Mouse (Mus musculus) neutrophil, adult 5-6 weeks (primary cell): ENCODE measurements around the gene Tbc1d16. TPM values are rescaled to one million over a fixed set of nuclear protein-coding genes. Genes with fewer than 3 reads are reported as not detected.

Experiments used
- ATAC-seq: fragments of 151-379, 151-347 bp; 2 replicates; pipeline ENCODE4 v1.8.0; 2017; ENCODE audit warnings: mild to moderate bottlenecking, moderate TSS enrichment; ENCODE audit not compliant: insufficient number of reproducible peaks, poor library complexity, low FRiP score, severe bottlenecking; ENCODE audit errors: extremely low read depth
- total RNA-seq: library from RNA; stranded (forward); fragments of 200-1000 nt; gene quantifications from 2 replicates; pipeline ENCODE4 v1.2.3, GENCODE M21; 2017

Gene Tbc1d16
- total RNA-seq, 1 experiment from 2014 or later, result 0.23 TPM

DNA sequence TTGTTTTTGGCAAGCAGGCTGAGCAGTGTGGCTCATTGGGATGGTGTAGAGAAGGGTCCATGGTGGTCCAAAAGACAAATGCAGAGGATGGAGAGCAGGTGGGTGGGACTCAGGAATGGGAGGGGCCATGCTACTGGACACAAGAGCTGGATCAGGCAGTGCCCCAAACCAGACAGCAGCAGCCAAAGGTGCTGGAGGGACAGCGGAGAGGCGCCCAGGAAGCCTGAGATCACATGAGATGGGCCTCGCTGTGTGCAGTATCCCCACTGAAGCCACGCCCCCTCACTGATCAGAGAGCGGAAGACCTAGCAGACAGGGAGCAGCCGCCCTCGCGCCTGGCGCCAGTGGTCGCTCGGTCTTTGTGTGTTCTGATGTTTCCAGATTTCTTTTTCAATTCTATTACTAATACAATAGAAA, 10.0 kb upstream of the Tbc1d16 start:
- ATAC-seq, result peak; percentile 65

DNA sequence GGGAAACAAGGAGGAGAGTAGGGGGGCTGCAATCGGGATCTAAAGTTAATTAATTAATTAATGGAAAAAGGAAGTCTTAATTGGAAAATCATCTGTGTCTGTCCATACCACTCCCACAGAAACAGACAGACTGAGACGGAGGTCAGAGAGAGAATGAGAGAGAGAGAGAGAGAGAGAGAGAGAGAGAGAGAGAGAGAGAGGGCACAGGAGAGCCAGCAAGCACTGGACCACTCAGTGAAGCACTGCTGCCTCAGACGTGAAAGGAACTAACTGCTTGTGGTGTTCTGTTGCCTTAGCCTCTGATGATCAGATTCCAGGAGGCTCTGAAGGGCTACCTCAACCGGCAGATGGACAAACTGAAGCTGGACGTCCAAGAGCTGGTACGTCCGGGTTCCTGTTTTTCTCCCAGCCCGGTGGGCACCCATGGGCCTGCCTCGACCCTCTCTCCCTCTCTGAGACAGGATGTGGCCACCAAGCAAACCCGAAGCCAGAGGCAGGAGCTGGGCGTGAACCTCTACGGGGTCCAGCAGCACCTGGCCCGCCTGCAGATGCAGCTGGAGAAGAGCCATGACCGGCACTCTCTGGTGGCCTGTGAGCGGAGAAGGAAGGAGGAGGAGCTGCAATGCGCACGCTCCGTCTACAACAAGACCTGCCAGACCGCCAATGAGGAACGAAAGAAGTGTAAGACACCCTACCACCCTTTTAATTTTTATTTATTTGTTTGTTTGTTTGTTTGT, 9.4 kb upstream of the Tbc1d16 start:
- peak; percentile 45 for ATAC-seq

DNA sequence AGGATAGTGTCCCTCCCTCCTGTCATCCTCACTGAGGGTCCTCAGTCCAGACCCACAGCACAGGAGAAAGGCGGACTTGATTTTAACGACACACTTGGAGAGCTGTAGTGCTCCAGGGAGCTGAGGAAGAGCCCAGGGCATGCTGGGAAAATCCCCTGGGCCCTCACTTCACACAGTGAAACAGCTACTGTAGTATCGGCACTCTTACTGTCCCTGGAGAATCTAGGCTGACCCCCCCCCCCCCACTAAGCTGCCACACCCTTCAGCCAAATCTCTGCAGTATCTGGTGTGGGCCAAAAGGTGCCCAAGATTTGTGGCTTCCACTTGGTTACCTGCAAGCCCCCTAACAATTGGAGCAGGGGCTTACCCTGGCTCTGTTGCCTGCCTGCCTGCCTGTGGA, 8.7 kb upstream of the Tbc1d16 start:
- no peak for ATAC-seq

DNA sequence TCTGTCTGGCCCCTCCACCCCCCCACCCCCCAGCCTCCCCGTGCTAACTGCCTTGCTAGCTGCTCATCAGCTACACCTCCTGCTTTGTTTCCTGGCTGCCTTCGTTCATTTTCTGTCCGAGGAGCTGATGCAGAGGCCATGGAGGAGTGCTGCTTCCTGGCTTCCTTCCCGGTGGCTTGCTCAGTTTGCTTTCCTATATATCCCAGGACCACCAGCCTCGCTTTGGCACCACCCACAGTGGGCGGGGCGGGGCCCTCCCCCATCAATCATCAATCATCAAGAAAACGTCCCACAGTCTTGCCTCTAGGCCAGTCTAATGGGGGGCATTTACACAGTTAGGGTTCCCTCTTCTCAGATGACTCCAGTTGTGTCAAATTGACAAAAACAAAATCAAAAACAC, 8.1 kb upstream of the Tbc1d16 start:
- no peak for ATAC-seq

DNA sequence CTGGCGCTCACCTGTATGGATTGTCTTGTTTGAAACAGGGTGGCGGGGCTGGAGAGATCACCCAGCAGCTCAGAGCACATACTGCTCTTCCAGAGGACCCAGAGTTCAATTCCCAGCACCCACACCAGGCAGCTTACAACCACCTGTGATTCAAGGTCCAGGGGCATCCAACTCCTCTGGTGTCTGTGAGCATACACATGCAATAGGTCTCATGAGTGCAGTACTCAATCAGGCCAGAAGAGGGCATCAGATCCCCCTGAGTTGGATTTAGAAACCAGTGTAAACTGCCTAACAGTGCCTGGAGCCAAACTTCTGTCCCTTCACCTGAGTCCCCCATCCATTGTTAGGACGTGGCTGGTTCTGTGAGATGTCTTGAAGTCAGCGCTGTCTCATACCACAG, 7.3 kb upstream of the Tbc1d16 start:
- no peak for ATAC-seq

DNA sequence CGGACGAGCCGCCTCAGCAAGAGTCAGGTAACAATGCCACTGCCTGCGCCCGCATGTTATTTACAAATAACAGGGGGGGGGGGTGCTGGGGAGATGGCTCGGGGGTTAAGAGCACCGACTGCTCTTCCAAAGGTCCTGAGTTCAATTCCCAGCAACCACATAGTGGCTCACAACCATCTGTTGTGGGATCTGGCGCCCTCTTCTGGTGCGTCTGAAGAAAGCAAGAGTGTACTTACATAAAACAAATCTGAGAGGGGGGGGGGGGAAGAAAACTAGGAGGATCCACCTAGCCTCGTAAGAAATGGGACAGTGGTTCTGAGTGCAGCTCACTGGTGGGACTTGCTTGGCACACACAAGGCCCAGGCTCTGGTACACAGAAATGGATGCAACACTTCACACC, 6.5 kb upstream of the Tbc1d16 start:
- no peak for ATAC-seq

DNA sequence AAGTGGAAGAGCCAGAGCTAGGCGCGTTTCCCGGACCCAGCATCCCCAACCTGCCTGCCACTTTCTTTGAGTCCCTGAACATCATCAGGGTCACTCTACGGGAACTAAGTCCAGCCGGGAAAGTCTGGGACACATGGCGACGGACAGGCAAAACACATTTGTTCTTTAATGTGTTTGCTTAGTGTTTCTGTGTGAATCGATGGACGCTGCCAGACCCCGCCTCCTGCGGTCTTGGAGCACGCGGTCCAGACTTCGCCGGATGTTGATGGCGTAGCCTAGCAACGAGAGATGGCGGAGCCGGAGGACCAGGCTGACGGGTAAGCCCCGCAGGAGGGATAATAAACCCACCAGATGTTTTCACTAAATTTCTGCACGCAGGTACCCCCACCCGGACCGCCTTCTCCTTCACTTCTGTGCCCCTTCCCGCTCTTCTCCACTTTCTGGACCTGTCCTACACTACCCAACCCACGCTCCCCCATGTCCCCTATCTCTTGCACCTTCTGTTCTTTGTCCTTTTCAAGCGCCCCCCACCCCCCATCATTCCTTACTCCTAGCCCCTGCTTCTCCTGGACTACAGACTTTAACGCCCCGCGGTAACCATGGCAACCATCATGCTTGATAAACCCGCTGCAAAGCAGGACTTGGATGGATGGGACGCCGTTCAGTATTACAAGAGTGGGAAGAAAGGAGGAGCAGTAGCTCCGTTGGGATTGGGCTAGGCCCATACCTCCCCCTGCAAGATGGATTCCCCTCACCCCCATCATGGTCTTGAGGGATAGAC, 737 bp upstream of the Tbc1d16 start:
- ATAC-seq, result peak; percentile 51

DNA sequence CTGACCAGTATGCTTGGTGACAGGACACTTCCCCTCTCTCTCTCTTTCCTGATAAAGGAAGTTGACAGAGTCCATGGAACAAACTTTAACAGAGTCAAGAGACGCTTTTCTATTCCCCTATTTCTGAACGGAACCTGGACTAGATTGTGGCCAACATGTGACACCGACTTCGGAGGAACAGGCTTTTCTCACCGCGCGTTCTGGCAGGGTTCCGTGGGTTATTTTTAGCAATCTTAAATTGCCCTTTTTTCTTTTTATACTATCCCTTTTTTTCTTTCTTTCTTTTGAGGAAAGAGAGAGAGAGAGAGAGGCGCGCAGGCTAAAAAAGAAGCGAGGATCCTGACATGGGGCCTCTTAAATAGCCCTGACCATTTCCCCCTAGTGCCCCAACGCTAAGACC, 708 bp downstream of the Tbc1d16 start:
- no peak for ATAC-seq

DNA sequence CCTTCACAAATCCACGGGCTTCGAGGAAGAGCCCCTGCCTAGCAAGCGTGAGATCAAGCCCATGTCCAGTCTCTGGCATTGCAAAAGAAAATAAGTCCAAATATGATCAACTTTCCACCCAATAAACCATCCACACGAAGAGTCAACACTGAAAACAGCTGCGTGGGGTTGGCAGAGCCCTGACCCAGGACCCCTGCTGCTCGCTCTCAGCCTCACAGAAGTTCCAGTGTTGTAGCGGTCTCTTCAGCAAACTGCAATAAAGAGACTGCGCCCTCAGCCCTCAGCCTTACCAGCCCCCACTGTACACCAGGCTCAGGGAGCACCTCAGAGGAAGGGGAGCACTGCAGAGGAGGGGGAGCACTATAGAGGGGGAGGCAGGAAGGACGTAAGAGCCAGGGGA, 2.7 kb downstream of the Tbc1d16 start:
- no peak for ATAC-seq

DNA sequence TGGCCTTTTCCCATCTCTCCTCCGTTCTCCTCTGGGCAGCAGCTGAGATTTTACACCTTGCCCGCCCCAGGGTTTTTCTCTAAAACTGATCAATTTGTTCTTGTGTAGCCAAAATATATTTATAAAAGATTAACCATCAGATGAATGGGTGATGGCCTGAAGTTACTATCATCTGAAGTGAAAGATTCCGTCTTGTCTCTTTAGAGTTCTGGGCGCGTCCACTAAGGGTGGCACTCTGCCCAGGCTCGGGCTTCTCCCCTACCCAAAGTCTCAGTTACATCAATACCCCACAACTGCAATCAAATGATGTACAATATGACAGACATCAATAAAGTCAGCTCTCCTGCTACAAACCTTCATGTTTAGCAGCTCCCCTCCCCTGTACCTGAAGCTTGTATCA, 3.4 kb downstream of the Tbc1d16 start:
- no peak for ATAC-seq

DNA sequence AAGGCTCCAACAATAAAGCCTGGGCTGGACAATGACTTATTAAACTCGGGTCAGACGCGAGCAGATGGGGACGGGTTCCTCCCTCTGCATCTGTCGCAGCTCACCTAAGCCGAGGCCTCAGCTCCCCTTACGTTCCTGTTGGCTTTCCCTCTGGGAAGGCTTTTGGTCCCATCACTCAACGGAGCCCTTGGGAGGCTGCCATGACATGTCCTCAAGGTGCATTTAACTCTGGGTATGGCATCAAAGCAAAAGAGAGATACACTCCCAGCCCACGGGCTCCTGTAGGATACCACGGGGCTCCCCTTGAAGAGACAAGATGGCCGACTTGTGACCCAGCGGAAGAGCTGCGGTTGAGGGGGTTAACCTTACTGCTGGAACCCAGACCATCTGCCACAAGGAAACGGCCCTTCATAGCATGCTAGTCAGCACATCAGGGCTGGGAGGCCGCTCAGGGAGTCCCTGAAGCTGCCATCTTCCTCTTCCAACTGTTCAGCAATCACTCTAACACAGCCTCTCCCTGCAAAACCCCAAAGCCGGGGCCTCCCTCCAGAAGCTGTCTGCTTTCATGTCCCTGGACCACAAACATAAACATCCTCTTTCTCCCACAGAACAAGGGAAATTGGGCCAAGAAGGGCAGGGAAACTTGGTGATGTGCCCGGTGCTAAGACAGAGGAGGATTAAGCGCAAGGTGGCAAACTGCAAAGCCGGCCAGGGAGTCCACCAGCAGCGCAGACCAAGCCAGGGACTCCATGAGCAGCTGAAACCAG, 5.0 kb downstream of the Tbc1d16 start:
- no peak for ATAC-seq

DNA sequence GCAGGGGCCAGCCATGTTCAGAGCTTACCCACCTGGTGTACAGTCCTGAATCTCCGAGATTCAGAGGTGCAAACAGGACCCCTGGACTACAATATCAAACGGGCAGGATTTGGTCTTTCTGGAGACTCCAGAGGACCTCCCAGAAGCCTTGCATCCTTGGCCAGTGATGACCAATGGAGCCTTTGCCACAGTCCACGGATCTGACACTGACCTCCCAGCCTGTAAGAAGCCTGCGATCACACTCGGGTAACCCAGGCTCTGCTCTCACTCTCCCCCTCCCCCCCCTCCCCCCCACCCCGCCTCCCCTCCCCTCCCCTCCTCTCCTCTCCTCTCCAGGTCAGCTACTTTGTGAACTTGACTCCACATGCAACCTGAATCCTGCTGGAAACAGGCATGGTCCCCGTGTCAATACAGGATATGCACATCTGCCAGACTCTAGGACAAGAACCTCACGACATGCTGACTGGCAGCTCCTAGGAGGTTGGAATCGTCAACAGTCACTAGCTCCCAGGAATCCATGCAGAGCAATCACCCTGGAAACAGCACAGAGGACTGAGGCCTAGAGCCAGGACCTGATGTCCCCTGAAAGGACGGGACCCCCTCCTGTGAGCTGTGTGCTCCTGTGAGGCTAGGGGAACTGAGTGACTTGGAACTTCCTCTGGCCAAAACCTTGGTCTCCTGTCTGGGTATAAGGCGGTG, 6.3 kb downstream of the Tbc1d16 start:
- no peak for ATAC-seq

DNA sequence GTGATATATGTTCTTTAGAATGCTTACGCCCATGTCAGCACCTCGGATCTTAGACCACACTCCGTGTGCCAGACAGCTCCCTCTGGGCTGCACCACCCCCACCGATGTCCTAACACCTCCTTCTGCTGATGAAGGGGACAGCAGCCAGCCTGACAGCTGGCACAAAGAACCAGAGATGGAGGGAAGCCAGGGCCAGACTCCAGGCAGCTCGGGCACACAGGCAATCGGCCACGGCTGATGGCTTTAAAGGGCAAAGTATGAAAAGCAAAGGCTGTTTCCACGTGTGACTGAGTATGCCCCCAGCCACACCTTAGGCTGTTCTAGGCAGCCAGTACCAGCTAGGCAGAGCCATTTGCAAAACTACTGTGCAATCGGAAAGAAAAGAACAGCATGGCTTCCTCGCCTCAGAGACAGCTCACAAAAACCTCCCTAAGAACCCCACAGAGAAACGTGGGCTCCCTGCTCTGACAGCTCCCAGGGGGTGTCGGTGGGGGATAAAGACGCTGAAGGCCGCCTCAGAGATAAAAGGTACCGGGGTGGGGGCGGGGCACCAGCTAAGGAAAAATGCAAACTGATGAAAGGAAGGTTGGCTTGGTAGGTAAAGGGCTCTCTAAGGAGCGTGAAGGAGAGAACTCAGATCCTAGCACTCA, 8.4 kb downstream of the Tbc1d16 start:
- ATAC-seq, result no peak

DNA sequence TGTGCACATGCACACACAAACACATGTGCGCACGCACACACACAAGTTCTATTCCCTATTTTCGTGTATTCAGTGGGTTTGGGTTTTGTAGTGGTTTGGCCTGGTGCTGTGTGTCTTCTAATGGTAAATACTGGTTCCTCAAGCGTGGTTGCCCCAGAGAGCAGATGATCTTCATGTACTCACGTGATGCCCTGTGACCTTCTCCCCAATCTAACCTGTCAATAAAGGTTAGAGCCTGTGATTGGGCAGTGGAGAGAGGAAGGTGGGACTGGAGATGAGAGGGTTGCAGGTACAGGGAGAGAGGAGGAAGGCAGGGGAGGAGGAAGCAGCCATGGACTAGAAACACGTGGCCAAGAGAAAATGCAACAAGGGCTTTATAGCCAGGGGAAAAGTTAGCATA, 10.4 kb downstream of the Tbc1d16 start:
- no peak for ATAC-seq

DNA sequence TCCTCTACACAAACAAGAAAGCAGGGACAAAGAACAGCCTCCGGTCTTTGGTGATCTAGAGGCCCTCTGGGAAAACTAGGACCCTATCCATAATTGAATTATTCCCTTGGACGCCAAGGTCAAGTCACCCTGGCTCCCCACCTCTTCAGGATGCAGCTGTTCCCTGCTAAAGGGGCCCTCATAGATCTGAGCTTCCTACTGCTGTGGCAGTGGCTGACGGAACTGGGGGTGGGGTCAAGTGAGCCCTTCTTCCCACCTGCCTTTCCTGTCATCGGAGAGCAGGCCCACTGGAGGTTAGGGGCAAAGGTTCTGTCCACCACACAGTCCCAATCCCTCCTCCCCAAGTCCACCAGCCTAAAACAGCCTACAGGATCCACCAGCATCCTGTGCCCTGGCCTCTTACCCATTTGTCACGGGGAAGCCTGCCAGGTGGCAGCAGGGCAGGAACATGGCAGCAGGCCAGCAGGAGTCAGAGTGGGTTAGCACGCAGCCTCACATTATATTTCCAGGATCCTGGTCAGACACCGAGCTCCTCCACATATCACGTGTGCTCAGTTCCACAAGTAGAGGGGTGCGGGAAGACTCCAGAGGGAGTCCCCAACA, 12.3 kb downstream of the Tbc1d16 start:
- no peak for ATAC-seq

DNA sequence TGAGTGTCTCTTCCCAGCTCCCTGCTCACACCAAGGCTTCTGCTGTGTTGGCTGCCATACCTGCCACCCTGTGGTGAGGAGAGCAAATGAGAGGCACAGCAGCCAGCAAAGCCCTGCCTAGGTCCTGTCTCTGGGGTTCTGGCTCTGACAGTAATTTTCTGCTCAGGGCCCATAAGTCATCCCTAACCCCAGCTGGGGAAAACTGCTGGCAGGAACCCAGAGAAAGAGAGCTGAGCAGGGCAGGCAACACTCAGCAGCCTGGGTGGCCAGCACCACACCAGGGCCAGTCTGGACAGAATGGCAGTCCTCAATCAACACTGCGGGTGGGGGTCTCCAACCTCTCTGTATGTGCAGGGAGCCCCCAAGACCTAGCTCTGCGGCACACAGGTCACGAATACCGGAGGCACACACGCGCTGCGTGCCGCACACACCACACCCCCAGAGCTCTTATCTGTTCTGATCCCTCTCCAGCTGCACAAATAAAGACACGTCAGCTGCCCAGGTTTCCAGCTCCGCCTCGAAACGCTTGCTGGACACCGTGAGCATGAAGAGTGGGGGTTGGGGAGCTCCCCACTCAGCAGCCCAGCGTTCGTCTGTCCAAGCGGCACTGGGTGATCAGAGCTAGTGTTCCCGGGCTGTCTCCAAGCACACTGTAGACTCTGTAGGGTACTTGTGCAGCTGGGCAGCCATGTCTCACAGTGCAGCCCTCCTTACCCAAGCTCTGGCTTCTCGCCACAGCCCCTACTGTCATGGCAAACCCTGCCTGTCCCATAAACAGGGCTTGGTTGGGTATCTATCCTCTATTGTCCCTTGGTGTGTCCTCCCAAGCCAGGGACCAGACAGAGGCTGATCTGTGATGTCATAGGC, 13.0 kb downstream of the Tbc1d16 start:
- ATAC-seq, result no peak

DNA sequence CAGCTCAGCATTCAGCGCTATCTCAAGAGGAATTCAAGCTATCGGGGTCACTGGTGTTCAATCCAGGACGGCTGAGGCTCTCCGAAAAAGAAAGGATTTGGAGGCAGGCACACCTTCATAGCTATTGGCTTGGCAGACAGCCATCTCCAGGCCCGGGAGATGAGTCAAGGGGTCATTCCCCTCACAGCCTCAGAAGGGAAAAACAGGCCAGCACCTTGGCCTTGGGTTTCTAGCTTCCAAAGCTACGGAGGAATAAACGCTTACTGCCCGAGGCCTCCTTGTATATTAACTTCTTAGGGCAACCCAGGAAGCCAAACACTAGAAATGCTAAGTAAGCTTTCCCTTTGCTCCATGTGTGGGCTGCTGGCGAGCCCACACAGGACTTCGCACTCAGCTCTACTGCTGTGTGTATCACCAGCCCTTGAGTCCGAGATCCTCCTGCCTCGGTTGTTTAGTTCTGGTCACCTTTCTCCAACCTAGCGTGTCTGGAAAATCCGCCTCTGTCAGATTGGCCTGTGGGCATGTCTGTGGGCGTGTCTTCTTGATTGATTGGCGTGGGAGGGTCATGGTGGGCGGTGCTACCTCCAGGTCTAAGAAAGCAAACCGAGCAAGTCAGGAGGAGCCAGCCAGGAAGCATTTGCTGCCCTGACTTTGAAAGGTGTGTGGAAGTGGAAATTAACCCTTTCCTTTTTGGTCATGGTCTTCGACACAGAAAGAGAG, 15.0 kb downstream of the Tbc1d16 start:
- ATAC-seq, result no peak
